Mouse (Mus musculus): ENCODE data around the gene Map3k7cl. TPM values are rescaled to one million over a fixed set of nuclear protein-coding genes. Genes with fewer than 3 reads are reported as not detected.

Gene Map3k7cl
- polyA plus RNA-seq, 1 experiment from 2014 or later, result not detected

DNA sequence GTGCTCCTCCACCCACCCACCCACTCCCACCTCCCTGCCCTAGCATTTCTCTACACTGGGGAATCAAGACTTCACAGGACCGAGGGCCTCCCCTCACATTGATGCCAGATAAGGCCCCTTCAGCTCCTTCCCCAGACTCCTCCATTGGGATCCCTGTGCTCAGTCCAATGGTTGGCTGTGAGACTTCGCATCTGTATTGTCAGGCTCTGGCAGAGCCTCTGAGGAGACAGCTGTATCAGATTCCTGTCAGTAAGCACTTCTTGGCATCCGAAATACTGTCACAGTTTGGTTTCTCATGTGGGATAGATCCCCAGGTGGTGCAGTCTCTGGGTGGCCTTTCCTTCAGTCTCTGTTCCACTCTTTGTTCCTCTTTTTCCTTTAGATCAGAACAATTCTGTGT lies 68.1 kb downstream of the Map3k7cl start:
- H3K27ac ChIP-seq (ENCODE audit: low read depth, low read length), result no peak overlapping the region
- ATAC-seq, result no peak
- no peak for DNase-seq (ENCODE audit: low spot score)
- WGBS, result 94% methylated on average over 3 of the region's 3 CpGs
- H3K4me3 ChIP-seq (ENCODE audit: low read depth, low read length), result no peak overlapping the region
- no peak overlapping the region for H3K4me2 ChIP-seq (ENCODE audit: low read length)
- H3K9me3 ChIP-seq (replicated peaks; ENCODE audit: control insufficient read depth, low read length), result no peaks in the 10 kb centered on the region
- H3K36me3 ChIP-seq (ENCODE audit: control insufficient read depth, insufficient read depth, low read length), result no peaks in the 10 kb centered on the region
- H3K4me1 ChIP-seq (ENCODE audit: control insufficient read depth, insufficient read depth, low read length), result no peaks in the 10 kb centered on the region
- no peaks in the 10 kb centered on the region for H3K27me3 ChIP-seq (replicated peaks; ENCODE audit: control insufficient read depth, insufficient read depth, low read length)
- H3K9ac ChIP-seq (ENCODE audit: low read length), result no peak overlapping the region

DNA sequence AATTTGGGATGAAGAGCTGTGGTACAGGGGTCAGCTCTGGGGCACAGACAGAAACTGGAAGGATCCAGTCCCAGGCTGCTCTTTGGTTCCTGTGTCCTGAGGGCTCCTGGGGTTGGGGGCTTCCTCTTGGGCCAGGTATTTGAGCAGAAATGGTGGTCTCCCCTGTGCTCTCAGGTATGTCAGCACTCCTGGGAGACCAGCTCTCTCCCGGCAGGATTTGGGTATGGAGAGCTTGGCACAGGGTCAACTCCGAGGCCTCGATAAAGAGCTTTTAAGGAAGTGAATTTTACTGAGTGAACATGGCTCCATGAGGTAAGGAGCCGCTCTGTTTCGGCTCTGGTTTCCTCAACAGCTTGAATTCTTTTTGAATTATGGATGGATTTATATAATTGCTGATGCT lies 70.8 kb downstream of the Map3k7cl start:
- no peaks in the 10 kb centered on the region for H3K36me3 ChIP-seq (ENCODE audit: control insufficient read depth, insufficient read depth, low read length)
- DNase-seq (ENCODE audit: low spot score) (no peak), ATAC-seq (no peak)
- H3K4me1 ChIP-seq (ENCODE audit: control insufficient read depth, insufficient read depth, low read length), result no peaks in the 10 kb centered on the region
- 0 out of 2 replicates have a peak, but pooled peaks cover 6% of the 10 kb centered on the region for H3K9me3 ChIP-seq (replicated peaks; ENCODE audit: control insufficient read depth, low read length)
- no peak overlapping the region for H3K9ac ChIP-seq (ENCODE audit: low read length)
- H3K4me3 ChIP-seq (ENCODE audit: low read depth, low read length), result no peak overlapping the region
- H3K27me3 ChIP-seq (replicated peaks; ENCODE audit: control insufficient read depth, insufficient read depth, low read length), result no peaks in the 10 kb centered on the region
- 83% methylated on average over 5 of the region's 5 CpGs for WGBS
- H3K4me2 ChIP-seq (ENCODE audit: low read length), result no peak overlapping the region
- H3K27ac ChIP-seq (ENCODE audit: low read depth, low read length), result no peak overlapping the region

DNA sequence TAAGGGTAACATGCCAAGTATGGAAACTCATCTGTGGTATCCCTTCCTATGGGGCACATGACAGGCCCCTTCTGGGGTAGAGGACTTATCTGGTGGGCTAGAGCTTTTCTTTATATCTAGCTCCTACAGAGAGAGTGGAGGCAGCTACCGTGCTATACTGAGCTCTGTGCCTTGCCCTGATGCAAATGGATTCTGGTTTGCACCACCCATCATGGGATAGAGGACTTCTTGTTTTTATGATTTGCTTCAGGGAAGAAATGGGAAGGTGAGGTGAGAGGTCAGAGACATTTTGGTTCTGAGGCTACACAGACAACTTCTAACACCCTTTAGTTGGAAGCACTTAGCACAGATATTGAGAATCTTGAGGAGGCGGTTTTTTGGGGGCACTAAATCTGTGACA lies 71.8 kb downstream of the Map3k7cl start:
- Histone ChIP-seq H3K4me2 (ENCODE audit: low read length) (no peak overlapping the region), H3K36me3 (ENCODE audit: control insufficient read depth, insufficient read depth, low read length) (no peaks in the 10 kb centered on the region), H3K27me3 (replicated peaks; ENCODE audit: control insufficient read depth, insufficient read depth, low read length) (no peaks in the 10 kb centered on the region), H3K4me3 (ENCODE audit: low read depth, low read length) (no peak overlapping the region), H3K9ac (ENCODE audit: low read length) (no peak overlapping the region), H3K27ac (ENCODE audit: low read depth, low read length) (no peak overlapping the region), H3K4me1 (ENCODE audit: control insufficient read depth, insufficient read depth, low read length) (no peaks in the 10 kb centered on the region), H3K9me3 (replicated peaks; ENCODE audit: control insufficient read depth, low read length) (0 out of 2 replicates have a peak, but pooled peaks cover 6% of the 10 kb centered on the region)
- WGBS, result 86% methylated on average over 2 of the region's 2 CpGs
- no peak for DNase-seq (ENCODE audit: low spot score)
- no peak for ATAC-seq

DNA sequence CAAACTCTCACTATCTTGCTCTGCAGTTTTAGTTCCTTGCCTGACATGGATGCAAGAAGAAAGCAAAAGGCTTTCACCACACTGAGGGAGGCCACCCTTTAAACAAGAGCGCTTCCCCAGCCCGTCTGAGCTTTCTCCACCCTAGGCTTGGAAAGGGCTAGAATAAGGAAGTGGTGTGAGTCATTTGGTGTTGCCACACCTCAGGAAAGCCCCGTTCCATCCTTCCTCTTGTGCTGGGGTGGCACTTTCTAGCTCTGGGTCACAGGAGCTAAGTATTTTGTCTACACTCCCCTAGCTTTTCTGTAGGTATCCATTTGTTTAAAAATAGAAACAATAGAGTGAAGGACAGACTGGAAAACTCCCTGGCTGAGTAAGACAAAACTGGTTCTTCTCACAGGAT lies 72.2 kb downstream of the Map3k7cl start:
- no peaks in the 10 kb centered on the region for H3K36me3 ChIP-seq (ENCODE audit: control insufficient read depth, insufficient read depth, low read length)
- no peak overlapping the region for H3K9ac ChIP-seq (ENCODE audit: low read length)
- no peak for DNase-seq (ENCODE audit: low spot score)
- H3K4me3 ChIP-seq (ENCODE audit: low read depth, low read length), result no peak overlapping the region
- 97% methylated on average over 3 of the region's 3 CpGs for WGBS
- H3K9me3 ChIP-seq (replicated peaks; ENCODE audit: control insufficient read depth, low read length), result 0 out of 2 replicates have a peak, but pooled peaks cover 6% of the 10 kb centered on the region
- H3K4me2 ChIP-seq (ENCODE audit: low read length), result no peak overlapping the region
- ATAC-seq, result no peak
- H3K27ac ChIP-seq (ENCODE audit: low read depth, low read length), result no peak overlapping the region
- H3K27me3 ChIP-seq (replicated peaks; ENCODE audit: control insufficient read depth, insufficient read depth, low read length), result no peaks in the 10 kb centered on the region
- no peaks in the 10 kb centered on the region for H3K4me1 ChIP-seq (ENCODE audit: control insufficient read depth, insufficient read depth, low read length)

DNA sequence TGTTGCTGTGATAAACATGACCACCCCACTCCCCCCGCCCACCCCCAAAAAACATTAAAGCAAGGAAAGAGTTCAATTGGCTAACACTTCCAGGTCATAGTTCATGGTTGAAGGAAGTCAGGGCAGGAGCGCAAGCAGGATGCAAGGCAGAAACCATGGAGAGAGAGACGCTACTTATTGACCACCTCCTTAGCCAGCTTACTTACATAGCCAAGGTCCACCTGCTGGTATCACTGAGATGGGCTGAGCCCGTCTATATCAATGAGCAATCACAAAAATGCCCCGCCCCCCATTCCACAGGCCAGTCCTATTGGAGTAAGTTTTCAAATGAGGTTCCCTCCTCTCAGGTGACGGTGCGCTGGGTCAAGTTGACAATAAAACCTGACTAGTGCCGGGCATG lies 72.7 kb downstream of the Map3k7cl start:
- no peaks in the 10 kb centered on the region for H3K4me1 ChIP-seq (ENCODE audit: control insufficient read depth, insufficient read depth, low read length)
- no peak overlapping the region for H3K4me2 ChIP-seq (ENCODE audit: low read length)
- 0 out of 2 replicates have a peak, but pooled peaks cover 6% of the 10 kb centered on the region for H3K9me3 ChIP-seq (replicated peaks; ENCODE audit: control insufficient read depth, low read length)
- H3K9ac ChIP-seq (ENCODE audit: low read length), result no peak overlapping the region
- DNase-seq (ENCODE audit: low spot score) (no peak), ATAC-seq (no peak)
- H3K27ac ChIP-seq (ENCODE audit: low read depth, low read length), result no peak overlapping the region
- no peaks in the 10 kb centered on the region for H3K36me3 ChIP-seq (ENCODE audit: control insufficient read depth, insufficient read depth, low read length)
- H3K27me3 ChIP-seq (replicated peaks; ENCODE audit: control insufficient read depth, insufficient read depth, low read length), result no peaks in the 10 kb centered on the region
- no peak overlapping the region for H3K4me3 ChIP-seq (ENCODE audit: low read depth, low read length)
- 93% methylated on average over 8 of the region's 8 CpGs for WGBS

GRCm38 (mm10) chr16:87626696-87627095 lies 73.6 kb downstream of the Map3k7cl start:
- no peak overlapping the region for H3K4me2 ChIP-seq (ENCODE audit: low read length)
- 97% methylated on average over 4 of the region's 4 CpGs for WGBS

GRCm38 (mm10) chr16:87634709-87635108 lies 81.6 kb downstream of the Map3k7cl start:
- Histone ChIP-seq H3K27me3 (replicated peaks; ENCODE audit: control insufficient read depth, insufficient read depth, low read length) (no peaks in the 10 kb centered on the region), H3K4me1 (ENCODE audit: control insufficient read depth, insufficient read depth, low read length) (no peaks in the 10 kb centered on the region), H3K4me3 (ENCODE audit: low read depth, low read length) (no peak overlapping the region), H3K27ac (ENCODE audit: low read depth, low read length) (no peak overlapping the region), H3K4me2 (ENCODE audit: low read length) (no peak overlapping the region), H3K9me3 (replicated peaks; ENCODE audit: control insufficient read depth, low read length) (no peaks in the 10 kb centered on the region), H3K9ac (ENCODE audit: low read length) (no peak overlapping the region), H3K36me3 (ENCODE audit: control insufficient read depth, insufficient read depth, low read length) (no peaks in the 10 kb centered on the region)
- ATAC-seq (no peak), DNase-seq (ENCODE audit: low spot score) (no peak)

More at GRCm38 (mm10) chr16:87626696-87627095, 73.6 kb downstream of the Map3k7cl start:
- no peak overlapping the region for H3K4me3 ChIP-seq (ENCODE audit: low read depth, low read length)
- no peaks in the 10 kb centered on the region for H3K27me3 ChIP-seq (replicated peaks; ENCODE audit: control insufficient read depth, insufficient read depth, low read length)
- ATAC-seq, result no peak
- H3K36me3 ChIP-seq (ENCODE audit: control insufficient read depth, insufficient read depth, low read length), result no peaks in the 10 kb centered on the region
- H3K27ac ChIP-seq (ENCODE audit: low read depth, low read length), result no peak overlapping the region
- 0 out of 2 replicates have a peak, but pooled peaks cover 6% of the 10 kb centered on the region for H3K9me3 ChIP-seq (replicated peaks; ENCODE audit: control insufficient read depth, low read length)
- DNase-seq (ENCODE audit: low spot score), result no peak
- H3K9ac ChIP-seq (ENCODE audit: low read length), result no peak overlapping the region
- no peaks in the 10 kb centered on the region for H3K4me1 ChIP-seq (ENCODE audit: control insufficient read depth, insufficient read depth, low read length)

- Histone ChIP-seq H3K9ac (ENCODE audit: low read length) (no peak overlapping the region), H3K9me3 (replicated peaks; ENCODE audit: control insufficient read depth, low read length) (no peaks in the 10 kb centered on the region), H3K4me1 (ENCODE audit: control insufficient read depth, insufficient read depth, low read length) (no peaks in the 10 kb centered on the region), H3K4me2 (ENCODE audit: low read length) (no peak overlapping the region), H3K4me3 (ENCODE audit: low read depth, low read length) (no peak overlapping the region), H3K27ac (ENCODE audit: low read depth, low read length) (no peak overlapping the region), H3K27me3 (replicated peaks; ENCODE audit: control insufficient read depth, insufficient read depth, low read length) (no peaks in the 10 kb centered on the region), H3K36me3 (ENCODE audit: control insufficient read depth, insufficient read depth, low read length) (no peaks in the 10 kb centered on the region)
- ATAC-seq (no peak), DNase-seq (ENCODE audit: low spot score) (no peak)
- WGBS, result 94% methylated on average over 6 of the region's 6 CpGs
Observed at GRCm38 (mm10) chr16:87635213-87635755, 82.2 kb downstream of the Map3k7cl start.

- no peaks in the 10 kb centered on the region for H3K4me1 ChIP-seq (ENCODE audit: control insufficient read depth, insufficient read depth, low read length)
- no peaks in the 10 kb centered on the region for H3K36me3 ChIP-seq (ENCODE audit: control insufficient read depth, insufficient read depth, low read length)
- 82% methylated on average over 4 of the region's 4 CpGs for WGBS
- H3K9me3 ChIP-seq (replicated peaks; ENCODE audit: control insufficient read depth, low read length), result no peaks in the 10 kb centered on the region
- no peak overlapping the region for H3K4me2 ChIP-seq (ENCODE audit: low read length)
- ATAC-seq (no peak), DNase-seq (ENCODE audit: low spot score) (no peak)
- H3K9ac ChIP-seq (ENCODE audit: low read length), result no peak overlapping the region
- H3K27ac ChIP-seq (ENCODE audit: low read depth, low read length), result no peak overlapping the region
- H3K4me3 ChIP-seq (ENCODE audit: low read depth, low read length), result no peak overlapping the region
- H3K27me3 ChIP-seq (replicated peaks; ENCODE audit: control insufficient read depth, insufficient read depth, low read length), result no peaks in the 10 kb centered on the region
Observed at GRCm38 (mm10) chr16:87635841-87636240, 82.7 kb downstream of the Map3k7cl start.
